13 mouse cellular contexts compared by ENCODE assay signal in genomic region chr10:80095547-80095946, GRCm38 (mm10). TPM values are rescaled to one million over a fixed set of nuclear protein-coding genes. Genes with fewer than 3 reads are reported as not detected.
DNase-seq lines count a peak whose midpoint lies in the region; ATAC-seq and TF ChIP-seq lines count a peak whose summit lies in the region.
"Had no signal": no experiment of that assay in that cellular context is flagged by ENCODE, and none has a peak within 500 bp of the region (broad histone marks: within the 10 kb centered on the region; RNA-seq: fewer than 3 reads in every experiment).

No protein-coding gene starts in this region.

- TF ChIP-seq CTCF in liver, adult 2 months (IDR thresholded peaks at IDR 0.05; ENCODE audit: low read depth, low read length) = no peak

- peak overlapping the region; percentile 80; the same call in 1 of the 2 replicates for H3K27ac ChIP-seq in heart, embryonic 10.5 days
- peak overlapping the region; percentile 80 for H3K27ac ChIP-seq in liver, adult 2 months (replicated peaks; ENCODE audit: insufficient read depth, low read depth, low read length)
- H3K27ac ChIP-seq in liver, embryonic 11.5 days (ENCODE audit: low read depth, low read length) = no peak overlapping the region
- H3K27ac ChIP-seq in heart, embryonic 15.5 days = peak overlapping the region; percentile 24; the same call in 1 of the 2 replicates
- H3K27ac ChIP-seq: forebrain, embryonic 10.5 days; midbrain, embryonic 15.5 days; neural tube, embryonic 15.5 days had no signal

- peaks cover 87% of the 10 kb centered on the region for H3K4me1 ChIP-seq in heart, embryonic 10.5 days
- H3K4me1 ChIP-seq in liver, adult 2 months (ENCODE audit: control insufficient read depth, insufficient read depth, low read length) = peaks cover 83% of the 10 kb centered on the region
- peaks cover 48% of the 10 kb centered on the region for H3K4me1 ChIP-seq in liver, embryonic 11.5 days (replicated peaks; ENCODE audit: control insufficient read depth, insufficient read depth, low read length)
- H3K4me1 ChIP-seq in heart, embryonic 15.5 days (replicated peaks) = peaks cover 68% of the 10 kb centered on the region

- H3K4me3 ChIP-seq in heart, embryonic 10.5 days = no peak overlapping the region
- H3K4me3 ChIP-seq in liver, adult 2 months (ENCODE audit: insufficient read depth, low read depth, low read length) = no peak overlapping the region
- H3K4me3 ChIP-seq in liver, embryonic 11.5 days (ENCODE audit: low read depth, low read length) = no peak overlapping the region
- H3K4me3 ChIP-seq in heart, embryonic 15.5 days = no peak overlapping the region
- H3K4me3 ChIP-seq: forebrain, embryonic 10.5 days; midbrain, embryonic 15.5 days; neural tube, embryonic 15.5 days had no signal

- ATAC-seq in liver, embryonic 11.5 days (replicated peaks; ENCODE audit: low FRiP score) = no peak
- no peak; the same call in 1 of the 2 replicates for ATAC-seq in heart, embryonic 15.5 days (replicated peaks; ENCODE audit: insufficient number of reproducible peaks, insufficient read depth, low FRiP score, low read depth)
- ATAC-seq: intestine, postnatal 0 days; liver, postnatal 0 days; midbrain, embryonic 15.5 days had no signal

- H3K79me2 ChIP-seq in liver, adult 2 months (ENCODE audit: control insufficient read depth, insufficient read depth, low read length) = peaks cover 75% of the 10 kb centered on the region

- H3K9me3 ChIP-seq in heart, embryonic 10.5 days = no peaks in the 10 kb centered on the region
- H3K9me3 ChIP-seq in liver, embryonic 11.5 days (ENCODE audit: control insufficient read depth, low read length) = no peaks in the 10 kb centered on the region
- H3K9me3 ChIP-seq in heart, embryonic 15.5 days (replicated peaks) = no peaks in the 10 kb centered on the region
- H3K9me3 ChIP-seq: forebrain, embryonic 10.5 days; midbrain, embryonic 15.5 days; neural tube, embryonic 15.5 days had no signal

- no peak overlapping the region for H3K4me2 ChIP-seq in liver, embryonic 11.5 days
- H3K4me2 ChIP-seq in heart, embryonic 15.5 days = no peak overlapping the region
- H3K4me2 ChIP-seq: midbrain, embryonic 15.5 days; neural tube, embryonic 15.5 days had no signal

- TF ChIP-seq POLR2A in liver, adult 2 months (IDR thresholded peaks at IDR 0.05; ENCODE audit: extremely low read depth, insufficient read depth, low read length) = no peak

- peak overlapping the region; percentile 39 for H3K9ac ChIP-seq in liver, adult 2 months (ENCODE audit: low read depth, low read length)
- no peak overlapping the region for H3K9ac ChIP-seq in liver, embryonic 11.5 days (ENCODE audit: low read depth, low read length)
- H3K9ac ChIP-seq in heart, embryonic 15.5 days = no peak overlapping the region; the same call in 1 of the 2 replicates
- H3K9ac ChIP-seq: midbrain, embryonic 15.5 days; neural tube, embryonic 15.5 days had no signal

- peaks cover 10% of the 10 kb centered on the region; the same call in 1 of the 2 replicates for H3K36me3 ChIP-seq in heart, embryonic 10.5 days
- H3K36me3 ChIP-seq in liver, adult 2 months (ENCODE audit: control insufficient read depth, insufficient read depth, low read length) = no peaks in the 10 kb centered on the region
- no peaks in the 10 kb centered on the region; the same call in 1 of the 2 replicates for H3K36me3 ChIP-seq in liver, embryonic 11.5 days (ENCODE audit: control insufficient read depth, insufficient read depth, low read length)
- no peaks in the 10 kb centered on the region for H3K36me3 ChIP-seq in heart, embryonic 15.5 days
- H3K36me3 ChIP-seq: midbrain, embryonic 15.5 days; neural tube, embryonic 15.5 days had no signal

- H3K27me3 ChIP-seq in heart, embryonic 10.5 days (ENCODE audit: insufficient read depth, poor library complexity, severe bottlenecking) = no peaks in the 10 kb centered on the region
- H3K27me3 ChIP-seq in liver, adult 2 months (ENCODE audit: control insufficient read depth, insufficient read depth, low read length) = no peaks in the 10 kb centered on the region
- H3K27me3 ChIP-seq in liver, embryonic 11.5 days (replicated peaks; ENCODE audit: control insufficient read depth, insufficient read depth, low read length) = no peaks in the 10 kb centered on the region
- no peaks in the 10 kb centered on the region for H3K27me3 ChIP-seq in heart, embryonic 15.5 days
- H3K27me3 ChIP-seq: midbrain, embryonic 15.5 days; neural tube, embryonic 15.5 days had no signal

- DNase-seq in heart, embryonic 10.5 days (ENCODE audit: low spot score) = no peak
- no peak for DNase-seq in heart, adult 9 months (ENCODE audit: low spot score in 2 of 2)
- DNase-seq in liver, adult 2 months (ENCODE audit: extremely low read depth, low read depth, low spot score) = no peak
- DNase-seq in liver, embryonic 11.5 days (ENCODE audit: low spot score) = no peak
- DNase-seq in adrenal gland, postnatal 36 days = peak; percentile 63 to 67
- DNase-seq in frontal cortex, postnatal 25 days (ENCODE audit: low spot score in 2 of 2) = no peak
- DNase-seq: cerebellum, adult 18-20 months; liver, postnatal 0 days had no signal

- 80% methylated on average over 5 of the region's 5 CpGs for WGBS in heart, embryonic 10.5 days
- 66% methylated on average over 5 of the region's 5 CpGs for WGBS in liver, adult 2 months
- 87% methylated on average over 5 of the region's 5 CpGs for WGBS in liver, embryonic 11.5 days
- 75% methylated on average over 5 of the region's 5 CpGs for WGBS in heart, embryonic 15.5 days

RNA-seq across cellular contexts. Expression of gene Sbno2, which starts 9.8 kb away (rescaled TPM):
- 14.8 and 15.6 TPM in 2 replicates for polyA plus RNA-seq in heart, embryonic 10.5 days (2016; fragmentation: Nextera tagmentation; extraction: Ambion mirVana)
- 8.9 and 11.8 TPM in 2 replicates for total RNA-seq in liver, adult 2 months (2014; rRNA removed)
- polyA plus RNA-seq in liver, adult 2 months (2012; rRNA removed) = 19.2 and 25.9 TPM in 2 replicates
- 17.7 and 19.2 TPM in 2 replicates for polyA plus RNA-seq in liver, embryonic 11.5 days (2014; fragmentation: Nextera tagmentation; extraction: Ambion mirVana)
- 10 to 100 TPM; 49.3 to 51.3 TPM for total RNA-seq in adrenal gland, postnatal 36 days (2021)
- 8.3 and 13.9 TPM in 2 replicates for polyA plus RNA-seq in heart, embryonic 15.5 days (2015; fragmentation: Nextera tagmentation; extraction: Ambion mirVana)

RNA-seq across cellular contexts. Expression of gene Stk11, which starts 20.1 kb away (rescaled TPM):
- polyA plus RNA-seq in heart, embryonic 10.5 days (2016; fragmentation: Nextera tagmentation; extraction: Ambion mirVana) = 12.4 and 17.8 TPM in 2 replicates
- total RNA-seq in liver, adult 2 months (2014; rRNA removed) = 71.5 and 75.0 TPM in 2 replicates
- 96.8 and 110 TPM in 2 replicates for polyA plus RNA-seq in liver, adult 2 months (2012; rRNA removed)
- 25.1 and 33.5 TPM in 2 replicates for polyA plus RNA-seq in liver, embryonic 11.5 days (2014; fragmentation: Nextera tagmentation; extraction: Ambion mirVana)
- 100 to 1,000 TPM; 146 to 149 TPM for total RNA-seq in adrenal gland, postnatal 36 days (2021)
- polyA plus RNA-seq in heart, embryonic 15.5 days (2015; fragmentation: Nextera tagmentation; extraction: Ambion mirVana) = 10.0 and 14.2 TPM in 2 replicates

RNA-seq across cellular contexts. Expression of gene Atp5d, which starts 42.9 kb away (rescaled TPM):
- 689 and 872 TPM in 2 replicates for polyA plus RNA-seq in heart, embryonic 10.5 days (2016; fragmentation: Nextera tagmentation; extraction: Ambion mirVana)
- total RNA-seq in liver, adult 2 months (2014; rRNA removed) = 144 and 218 TPM in 2 replicates
- 1,387 and 1,558 TPM in 2 replicates for polyA plus RNA-seq in liver, adult 2 months (2012; rRNA removed)
- 482 and 514 TPM in 2 replicates for polyA plus RNA-seq in liver, embryonic 11.5 days (2014; fragmentation: Nextera tagmentation; extraction: Ambion mirVana)
- total RNA-seq in adrenal gland, postnatal 36 days (2021) = 100 to 1,000 TPM; 561 to 735 TPM
- polyA plus RNA-seq in heart, embryonic 15.5 days (2015; fragmentation: Nextera tagmentation; extraction: Ambion mirVana) = 861 and 962 TPM in 2 replicates

RNA-seq across cellular contexts. Expression of gene Cbarp, which starts 45.1 kb away (rescaled TPM):
- polyA plus RNA-seq in heart, embryonic 10.5 days (2016; fragmentation: Nextera tagmentation; extraction: Ambion mirVana) = 2.0 and 4.0 TPM in 2 replicates
- 0.47 and 0.55 TPM in 2 replicates for total RNA-seq in liver, adult 2 months (2014; rRNA removed)
- polyA plus RNA-seq in liver, adult 2 months (2012; rRNA removed) = 1.2 TPM in 2 replicates
- polyA plus RNA-seq in liver, embryonic 11.5 days (2014; fragmentation: Nextera tagmentation; extraction: Ambion mirVana) = 2.8 and 3.1 TPM in 2 replicates
- total RNA-seq in adrenal gland, postnatal 36 days (2021) = 100 to 1,000 TPM in 1 of 2 experiments, 10 to 100 TPM in 1; 57.5 to 205 TPM
- 1.7 and 2.9 TPM in 2 replicates for polyA plus RNA-seq in heart, embryonic 15.5 days (2015; fragmentation: Nextera tagmentation; extraction: Ambion mirVana)

RNA-seq across cellular contexts. Expression of gene Gpx4, which starts 48.6 kb away (rescaled TPM):
- polyA plus RNA-seq in heart, embryonic 10.5 days (2016; fragmentation: Nextera tagmentation; extraction: Ambion mirVana) = 767 and 797 TPM in 2 replicates
- 712 and 752 TPM in 2 replicates for total RNA-seq in liver, adult 2 months (2014; rRNA removed)
- polyA plus RNA-seq in liver, adult 2 months (2012; rRNA removed) = 535 and 559 TPM in 2 replicates
- polyA plus RNA-seq in liver, embryonic 11.5 days (2014; fragmentation: Nextera tagmentation; extraction: Ambion mirVana) = 761 and 762 TPM in 2 replicates
- 1,000 to 10,000 TPM; 1,198 to 1,301 TPM for total RNA-seq in adrenal gland, postnatal 36 days (2021)
- 628 and 658 TPM in 2 replicates for polyA plus RNA-seq in heart, embryonic 15.5 days (2015; fragmentation: Nextera tagmentation; extraction: Ambion mirVana)

Comparison
In these comparisons a context has a peak if more than half of its experiments do, and no peak if none do; other contexts are left out.
1. DNase-seq: peak in adrenal gland, postnatal 36 days (2 of 2); none in heart, embryonic 10.5 days (single experiment), heart, adult 9 months (0 of 2), liver, adult 2 months (single experiment), liver, embryonic 11.5 days (single experiment) and frontal cortex, postnatal 25 days (0 of 2).